Mouse (Mus musculus) kidney, postnatal 14 days (tissue): Measurements from ENCODE around the gene Tacc2.

Experiments used
- DNase-seq: peaks from one replicate; pipeline ENCODE4 v3.0.0; 2022; ENCODE audit warnings: mixed read lengths

The Tacc2 gene

DNA sequence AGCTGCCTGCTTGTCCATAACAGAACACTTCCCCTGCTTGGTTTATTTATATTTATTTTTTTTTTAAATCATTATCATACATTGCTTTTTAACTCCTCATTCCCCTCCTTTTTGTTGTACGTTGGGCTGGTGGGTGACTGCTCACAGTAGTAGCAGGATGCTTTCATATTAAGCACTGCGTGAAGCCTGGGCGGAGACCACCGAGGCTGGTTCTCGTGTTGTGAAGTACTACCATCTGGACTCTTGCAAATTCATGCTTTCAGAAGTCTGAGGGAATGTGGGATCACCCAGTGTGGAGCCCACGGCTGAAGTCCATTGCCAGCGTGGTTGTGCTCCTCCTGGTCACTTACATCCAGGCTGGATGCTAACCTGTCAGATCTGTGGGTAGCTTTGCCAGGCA is 154.6 kb downstream of the Tacc2 start:
- no peak for DNase-seq

DNA sequence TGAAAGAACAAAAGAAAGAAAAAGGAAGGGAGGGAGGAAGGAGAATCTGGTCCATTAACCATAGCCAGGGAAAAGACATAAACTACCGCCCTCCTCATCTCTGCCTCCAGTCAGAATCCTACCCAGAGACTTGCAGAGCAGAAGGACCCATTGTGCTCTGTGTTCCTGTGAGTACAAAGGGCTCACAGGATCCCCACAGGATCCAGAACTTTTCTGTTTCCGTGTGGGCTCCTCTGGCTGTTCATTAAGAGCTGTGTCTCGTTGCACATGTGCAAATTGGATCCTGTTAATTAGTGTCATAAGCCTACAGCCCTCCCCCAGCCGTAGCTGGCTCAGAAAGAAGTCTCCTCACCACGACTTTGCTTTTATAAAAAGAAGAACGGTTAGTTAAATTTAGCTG is 155.7 kb downstream of the Tacc2 start:
- peak; percentile 67 for DNase-seq

DNA sequence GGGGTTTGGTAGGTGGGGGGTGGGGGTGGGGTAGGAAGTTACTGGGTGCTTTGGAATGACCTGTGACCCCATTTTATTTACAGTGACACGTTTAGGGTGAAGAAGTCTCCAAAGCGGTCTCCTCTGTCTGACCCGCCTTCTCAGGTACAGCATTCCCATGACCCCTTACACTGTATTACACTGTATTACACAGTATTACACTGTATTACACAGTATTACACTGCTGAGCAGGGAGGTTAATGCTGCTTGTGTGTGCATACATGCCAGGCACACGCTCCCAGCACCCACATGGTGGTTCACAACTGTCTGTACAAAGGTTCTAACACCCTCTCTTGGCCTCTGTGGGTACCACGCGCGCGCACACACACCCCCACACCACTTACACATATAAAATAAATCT is 156.2 kb downstream of the Tacc2 start:
- DNase-seq: no peak

DNA sequence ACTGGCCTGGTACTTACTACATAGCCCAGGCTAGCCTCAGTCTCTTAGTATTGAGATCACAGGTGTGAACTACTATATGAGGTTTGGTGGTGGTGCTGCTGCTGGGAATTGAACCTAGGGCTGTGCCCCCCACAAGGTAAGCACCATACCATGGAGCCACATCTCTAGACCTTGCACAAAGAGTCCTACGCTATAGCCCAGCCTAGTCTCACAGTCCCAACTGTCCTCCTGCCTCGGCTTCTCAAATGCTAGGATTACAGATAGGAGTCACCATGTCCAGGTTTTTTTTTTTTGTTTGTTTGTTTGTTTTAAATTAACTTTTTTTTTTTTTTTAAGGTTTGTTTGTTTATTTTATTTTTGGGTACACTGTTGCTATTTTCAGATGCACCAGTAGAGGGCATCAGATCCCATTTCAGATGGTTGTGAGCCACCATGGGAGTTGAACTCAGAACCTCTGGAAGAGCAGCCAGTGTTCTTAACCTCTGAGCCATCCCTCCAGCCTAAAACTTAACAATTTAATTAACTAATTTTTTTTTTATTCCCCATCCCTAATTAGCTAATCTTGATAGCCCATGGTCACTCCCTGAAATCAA is 157.1 kb downstream of the Tacc2 start:
- DNase-seq: no peak

DNA sequence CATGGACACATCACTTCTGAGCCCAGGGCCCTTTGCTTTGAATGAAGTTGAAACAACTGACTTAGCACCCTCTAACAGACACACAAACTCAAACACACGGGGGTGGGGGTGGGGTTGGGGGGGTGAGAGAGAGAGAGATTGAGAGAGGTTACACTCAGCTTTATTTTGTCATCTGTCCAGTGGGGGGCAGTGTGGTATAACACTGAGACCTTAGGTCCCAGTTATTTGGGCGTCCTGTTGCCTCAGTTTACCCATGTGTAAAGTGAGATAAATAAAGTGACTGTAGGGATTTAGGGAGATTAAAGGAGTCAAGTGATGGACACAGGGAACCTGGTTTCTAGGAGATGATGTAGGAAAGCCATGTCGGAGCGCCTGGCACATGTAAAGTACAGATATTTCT is 163.9 kb downstream of the Tacc2 start:
- no peak for DNase-seq

DNA sequence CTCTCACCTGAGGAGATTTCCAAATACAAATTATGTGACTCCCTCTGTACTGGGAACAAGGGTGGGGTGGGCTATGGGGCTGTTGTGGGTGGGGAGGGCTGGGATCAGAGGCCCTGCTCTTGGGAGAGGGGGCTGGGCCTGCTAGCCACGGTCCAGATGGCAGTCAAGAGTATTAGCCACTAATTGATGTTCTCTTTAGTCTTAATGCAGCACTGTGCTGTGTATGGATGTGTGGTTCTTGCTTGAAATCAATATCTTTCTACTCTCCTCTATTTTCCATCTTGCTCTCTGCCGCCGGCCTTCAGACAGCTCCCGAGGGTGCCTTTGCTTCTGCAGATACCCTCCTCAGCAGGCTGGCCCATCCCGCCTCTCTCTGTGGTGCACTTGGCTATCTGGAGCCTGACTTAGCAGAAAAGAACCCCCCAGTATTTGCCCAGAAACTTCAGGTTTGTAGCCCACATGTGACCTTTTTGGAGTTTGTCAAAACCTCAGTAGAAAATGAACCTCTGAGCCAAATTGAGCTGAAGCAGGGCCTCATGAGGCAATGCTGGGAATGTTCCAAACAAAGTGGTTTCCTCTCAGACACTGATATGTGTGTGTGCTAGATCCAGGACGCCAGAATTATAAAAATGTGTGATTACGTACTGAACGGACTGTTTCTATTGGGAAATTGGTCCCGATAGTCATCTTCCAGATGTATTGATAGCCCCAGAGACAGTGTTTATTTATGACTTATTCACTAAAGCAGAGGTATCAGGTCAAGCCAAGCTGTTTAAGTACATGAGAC is 166.2 kb downstream of the Tacc2 start:
- no peak for DNase-seq

DNA sequence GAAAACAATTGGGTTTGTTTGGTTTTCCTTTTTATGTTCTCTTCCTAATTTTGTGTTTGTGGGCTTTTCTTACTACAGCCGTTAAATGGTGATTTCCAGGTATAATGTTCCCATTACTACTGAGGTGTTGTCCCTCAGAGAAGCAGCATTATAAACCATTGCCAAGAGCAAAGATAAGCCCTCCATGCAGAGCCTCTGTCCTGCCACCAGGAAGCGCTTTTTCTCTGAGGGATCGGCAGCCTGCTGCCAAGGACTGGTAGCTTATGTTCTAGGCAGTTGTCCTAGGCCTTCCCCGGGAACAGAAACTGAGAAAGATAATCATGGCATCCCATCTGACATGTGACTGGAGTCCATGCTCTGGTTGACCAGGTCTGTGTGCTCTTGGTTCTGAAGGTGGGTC is 171.9 kb downstream of the Tacc2 start:
- no peak for DNase-seq

DNA sequence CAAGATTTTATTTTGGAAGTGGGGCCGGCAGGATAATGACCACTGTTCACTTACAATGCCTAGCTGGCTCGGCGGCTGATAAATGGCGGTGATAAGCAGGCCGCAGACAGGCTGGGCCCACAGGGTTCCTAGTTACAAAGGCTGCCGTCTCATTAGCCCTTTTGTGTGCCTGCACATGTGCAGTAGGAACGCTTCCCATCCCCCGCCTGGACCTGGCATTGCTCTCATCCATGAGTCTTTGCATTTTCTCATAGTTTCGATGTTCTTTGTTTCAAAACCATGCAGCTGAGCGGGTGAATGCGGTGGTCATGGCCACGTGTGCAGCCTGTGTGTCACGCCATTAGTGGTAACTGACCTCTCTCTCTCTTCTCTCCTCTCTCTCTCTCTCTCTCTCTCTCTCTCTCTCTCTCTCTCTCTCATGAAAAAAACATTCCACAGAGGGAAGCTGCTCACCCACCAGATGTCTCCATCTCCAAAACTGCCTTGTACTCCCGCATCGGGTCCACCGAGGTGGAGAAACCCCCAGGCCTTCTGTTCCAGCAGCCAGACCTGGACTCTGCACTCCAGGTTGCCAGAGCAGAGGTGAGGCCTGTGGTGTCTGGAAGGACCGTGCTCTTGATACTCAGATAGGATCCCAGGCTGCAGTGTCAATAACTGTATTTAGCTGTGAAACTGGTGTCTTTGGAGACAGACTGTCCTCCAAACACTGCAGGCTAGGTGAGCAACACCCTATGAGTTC is 173.7 kb downstream of the Tacc2 start:
- DNase-seq: no peak

DNA sequence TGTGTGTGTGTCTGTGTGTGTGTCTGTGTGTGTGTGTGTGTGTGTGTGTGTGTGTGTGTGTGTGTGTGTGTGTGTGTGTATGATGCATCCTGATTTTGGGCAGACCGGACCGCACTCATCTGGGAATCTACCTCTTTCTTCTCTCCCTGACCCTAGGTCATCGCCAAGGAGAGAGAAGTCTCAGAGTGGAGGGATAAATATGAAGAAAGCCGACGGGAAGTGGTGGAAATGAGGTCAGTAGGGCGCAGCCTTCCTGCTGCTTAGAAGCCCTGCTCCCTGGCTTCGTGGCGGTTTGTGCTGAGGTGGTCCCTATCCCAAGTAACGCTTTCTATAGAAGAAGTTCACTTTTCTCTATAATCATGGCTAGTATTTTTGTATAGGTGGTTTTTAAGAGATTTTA is 174.4 kb downstream of the Tacc2 start:
- no peak for DNase-seq

DNA sequence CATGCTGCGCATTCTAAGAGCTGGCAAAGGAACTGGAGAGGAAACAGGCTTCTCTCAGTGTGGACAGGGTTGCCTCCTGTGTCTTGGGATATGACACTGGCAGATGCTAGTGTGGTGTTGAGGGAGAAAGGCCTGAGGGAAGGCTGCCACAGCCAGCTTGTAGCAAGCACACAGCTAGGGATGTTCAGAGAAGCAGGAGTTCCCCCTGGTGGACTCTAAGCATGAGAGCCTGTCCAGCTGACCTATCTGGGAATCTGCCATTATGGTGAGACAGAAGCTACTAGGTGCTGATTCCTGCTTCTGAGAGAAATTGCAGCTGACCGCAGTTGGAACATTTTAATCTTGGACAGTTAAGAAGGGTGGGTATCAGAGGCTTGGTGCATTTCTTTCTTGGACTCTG is 177.6 kb downstream of the Tacc2 start:
- DNase-seq: peak; percentile 36

DNA sequence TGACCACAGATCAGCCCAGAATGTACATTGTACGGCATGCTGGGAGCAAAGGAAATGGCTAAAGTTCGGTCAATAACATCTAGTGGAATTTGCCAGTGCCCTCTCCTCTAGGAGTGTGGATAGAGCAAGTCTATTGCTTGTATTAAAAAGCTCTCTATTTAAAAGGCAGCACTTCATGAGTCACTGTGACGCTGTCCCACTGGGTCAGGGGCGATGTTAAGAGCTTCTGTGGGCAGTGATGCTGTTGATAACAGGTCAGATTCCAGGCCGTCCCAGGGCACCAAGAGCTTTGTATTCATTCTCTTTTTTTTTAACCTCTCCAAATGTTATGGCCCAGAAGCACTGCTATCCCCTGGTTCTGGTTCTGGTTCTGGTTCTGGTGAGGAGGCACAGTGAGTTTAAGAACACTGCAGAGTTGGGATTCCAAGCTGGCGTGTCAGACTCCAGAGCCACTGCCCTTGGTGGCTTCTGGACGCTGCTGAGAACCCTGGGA is 179.2 kb downstream of the Tacc2 start:
- DNase-seq: no peak

DNA sequence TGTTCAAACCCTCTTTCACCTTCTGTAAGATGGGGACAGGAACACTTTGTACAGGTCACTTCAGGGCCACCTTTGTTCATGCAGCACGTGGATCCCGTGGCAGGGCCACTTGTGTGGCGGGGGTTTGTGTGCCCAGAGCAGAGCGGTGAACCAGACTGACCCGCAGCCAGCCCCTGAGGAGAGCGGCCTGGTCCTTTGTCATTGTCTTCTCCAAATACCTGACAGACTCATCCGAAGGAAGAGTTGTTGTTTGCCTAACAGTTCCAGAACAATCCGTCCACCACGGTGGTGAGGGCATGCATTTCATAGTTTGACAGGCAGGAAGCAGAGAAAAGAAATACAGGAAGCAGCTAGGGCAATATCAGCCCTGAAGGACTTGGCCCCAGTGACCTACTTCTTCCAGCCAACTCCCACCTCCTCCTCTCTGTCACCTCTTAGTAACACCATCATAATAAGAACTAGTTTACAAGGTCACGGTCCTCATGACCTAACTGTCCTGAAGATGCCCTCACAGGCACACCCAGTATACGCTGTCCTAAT is 180.2 kb downstream of the Tacc2 start:
- peak; percentile 37 for DNase-seq

DNA sequence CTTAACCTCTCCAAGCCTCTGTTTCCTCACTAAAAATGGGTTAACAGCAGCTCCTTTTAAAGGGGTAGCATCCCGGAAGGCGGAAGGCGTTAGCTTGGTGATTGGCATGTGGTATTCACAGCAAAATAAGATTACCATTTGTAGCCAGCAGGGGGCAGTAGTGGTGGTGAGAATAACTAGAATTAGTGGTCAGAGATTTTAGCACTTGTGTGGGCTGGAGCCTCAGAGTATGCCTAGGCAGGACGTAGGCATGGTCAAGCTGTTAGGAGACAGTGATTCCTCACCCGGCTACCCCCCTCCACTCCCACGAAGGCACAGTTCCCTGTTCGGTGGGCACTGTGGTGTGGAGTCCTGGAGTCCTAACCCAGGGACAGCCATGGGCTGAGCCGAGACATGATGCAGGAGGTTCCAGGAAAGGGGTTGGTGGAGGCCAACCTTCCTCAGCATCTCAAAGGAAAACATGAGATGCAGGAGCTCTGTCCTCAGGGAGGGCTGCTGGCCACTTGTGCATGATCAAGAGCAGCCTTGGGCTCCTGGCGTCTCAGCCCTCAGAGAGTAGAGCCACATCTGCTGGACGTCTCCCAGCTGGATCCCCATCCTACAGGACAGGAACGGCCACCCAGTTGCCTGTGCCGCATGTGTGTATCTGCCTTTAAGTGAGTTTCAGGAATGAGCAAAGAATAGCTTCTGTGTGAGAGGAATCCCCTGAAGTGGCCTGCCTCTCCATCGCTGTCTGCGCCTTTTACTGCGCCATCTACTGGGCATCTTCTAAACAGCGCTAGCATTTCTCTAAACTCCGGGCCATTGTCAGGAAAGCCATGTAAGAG is 185.0 kb downstream of the Tacc2 start:
- DNase-seq: peak; percentile 77

DNA sequence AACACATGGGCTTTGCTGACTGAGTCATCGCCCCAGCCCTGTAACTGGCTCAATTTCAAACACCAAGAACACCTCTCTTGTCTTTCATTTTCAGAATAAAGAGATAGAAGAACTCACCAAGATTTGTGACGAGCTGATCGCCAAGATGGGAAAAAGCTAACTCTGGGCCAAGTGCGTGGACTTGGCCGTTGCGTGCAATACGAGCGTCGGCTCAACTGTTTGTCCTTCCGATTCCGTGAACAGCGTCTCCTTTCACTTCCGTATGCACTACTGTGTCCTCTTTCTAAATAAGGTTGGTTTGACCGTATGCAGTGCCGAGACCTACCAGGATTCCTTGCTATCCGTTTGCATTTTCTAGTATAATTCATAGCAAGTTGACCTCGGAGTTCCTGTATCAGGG is 186.9 kb downstream of the Tacc2 start:
- DNase-seq: no peak

DNA sequence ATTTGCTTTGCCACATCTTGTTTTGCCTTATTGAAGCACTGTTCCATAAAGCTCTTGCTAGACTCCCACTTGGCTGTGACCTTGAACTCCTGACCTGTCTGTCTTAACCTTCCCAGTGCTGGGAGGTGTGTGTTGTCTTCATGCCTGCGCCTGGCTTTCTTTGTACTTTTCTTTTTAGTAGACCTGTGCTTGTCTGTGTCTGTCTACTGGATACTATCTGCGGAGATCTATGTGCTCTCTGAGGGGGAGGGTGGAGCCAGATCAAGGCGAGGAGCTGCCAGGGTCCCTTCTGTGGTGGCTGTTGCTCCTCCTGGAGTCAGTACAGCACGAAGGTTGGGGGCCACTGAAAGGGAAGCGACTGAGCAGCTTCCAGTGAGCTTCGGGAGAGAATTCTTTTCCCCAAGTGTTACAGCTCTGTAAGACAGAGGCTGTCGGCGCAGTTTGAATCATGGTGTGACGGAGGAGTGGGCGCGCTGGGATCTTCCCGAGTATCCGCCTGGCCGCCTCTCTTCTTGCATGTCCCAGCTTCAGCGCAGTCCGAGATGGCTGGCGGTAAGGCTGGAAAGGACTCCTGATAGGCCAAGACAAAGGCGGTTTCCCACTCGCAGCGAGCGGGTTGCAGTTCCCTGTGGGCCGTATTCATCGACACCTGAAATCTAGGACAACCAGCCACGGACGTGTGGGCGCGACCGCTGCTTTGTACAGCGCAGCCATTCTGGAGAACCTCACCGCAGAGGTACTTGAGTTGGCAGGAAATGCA is 189.4 kb downstream of the Tacc2 start:
- DNase-seq: no peak

DNA sequence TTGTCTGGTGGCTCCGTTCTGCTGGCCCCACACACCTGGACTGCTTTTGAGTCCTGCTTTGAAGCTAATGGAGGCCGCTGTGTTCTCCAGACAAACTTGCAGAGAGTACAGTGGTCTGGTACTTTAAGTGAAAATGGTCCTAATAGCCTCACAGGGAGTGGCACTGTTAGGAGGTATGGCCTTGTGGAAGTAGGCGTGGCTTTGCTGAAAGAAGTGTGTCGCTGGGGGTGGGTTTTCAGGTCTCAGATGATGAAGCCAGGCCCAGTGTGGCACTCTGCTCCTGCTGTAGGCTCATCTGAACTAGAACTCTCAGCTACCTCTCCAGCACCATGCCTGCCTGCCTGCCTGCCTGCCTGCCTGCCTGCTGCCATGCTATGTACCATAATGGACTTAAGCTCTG is 190.9 kb downstream of the Tacc2 start:
- no peak for DNase-seq

DNA sequence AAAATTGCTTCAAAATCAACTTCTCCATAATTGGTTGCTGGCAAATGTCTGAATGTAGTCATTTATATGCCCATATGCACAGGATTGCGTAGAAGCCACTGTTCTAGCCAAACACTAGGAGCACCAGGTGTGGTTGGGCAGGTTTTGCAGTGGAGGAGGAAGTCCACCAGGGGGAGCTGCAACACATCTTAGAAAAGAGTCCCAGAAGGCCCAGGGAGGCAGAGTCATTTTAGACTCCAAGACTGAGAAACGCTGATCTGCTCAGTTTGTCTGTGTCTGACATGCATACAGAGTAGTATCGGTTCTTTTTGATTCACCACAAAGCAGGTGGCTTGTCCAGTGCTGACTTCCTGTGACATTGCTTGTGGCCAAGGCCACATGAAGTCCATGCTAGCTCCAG is 193.5 kb downstream of the Tacc2 start:
- peak; percentile 84 for DNase-seq

DNA sequence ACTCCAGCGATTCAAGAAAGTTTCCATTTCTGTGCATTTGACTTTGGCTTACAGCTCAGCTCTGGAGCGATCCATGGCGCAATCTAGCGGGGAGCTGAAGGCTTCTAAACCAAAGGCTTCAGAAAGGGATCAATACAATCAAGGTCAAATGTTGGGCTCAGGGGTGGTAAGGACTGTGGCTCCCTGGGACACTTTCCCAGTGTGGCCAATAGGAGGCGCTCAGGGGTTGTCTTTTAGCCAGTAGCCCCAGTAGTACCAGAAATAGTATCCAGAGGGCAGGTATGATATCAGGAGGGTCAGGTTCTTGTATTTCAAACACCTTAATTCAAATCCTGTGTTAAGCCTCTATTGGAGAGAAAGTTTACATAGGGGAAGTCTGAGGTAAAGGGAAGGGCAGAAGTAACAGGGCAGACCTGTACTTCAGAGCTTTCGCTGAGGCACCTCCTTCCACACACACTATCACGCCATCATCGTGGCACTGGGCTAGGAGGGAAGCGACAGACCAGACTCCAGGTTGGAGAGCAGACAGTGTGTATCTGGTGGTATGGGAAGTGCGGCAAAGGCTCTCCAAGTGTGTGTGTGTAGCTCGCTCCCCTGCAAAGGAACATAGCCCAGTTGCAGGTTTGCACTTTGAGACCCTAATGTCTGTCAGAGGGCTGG is 196.1 kb downstream of the Tacc2 start:
- peak; percentile 53 for DNase-seq

DNA sequence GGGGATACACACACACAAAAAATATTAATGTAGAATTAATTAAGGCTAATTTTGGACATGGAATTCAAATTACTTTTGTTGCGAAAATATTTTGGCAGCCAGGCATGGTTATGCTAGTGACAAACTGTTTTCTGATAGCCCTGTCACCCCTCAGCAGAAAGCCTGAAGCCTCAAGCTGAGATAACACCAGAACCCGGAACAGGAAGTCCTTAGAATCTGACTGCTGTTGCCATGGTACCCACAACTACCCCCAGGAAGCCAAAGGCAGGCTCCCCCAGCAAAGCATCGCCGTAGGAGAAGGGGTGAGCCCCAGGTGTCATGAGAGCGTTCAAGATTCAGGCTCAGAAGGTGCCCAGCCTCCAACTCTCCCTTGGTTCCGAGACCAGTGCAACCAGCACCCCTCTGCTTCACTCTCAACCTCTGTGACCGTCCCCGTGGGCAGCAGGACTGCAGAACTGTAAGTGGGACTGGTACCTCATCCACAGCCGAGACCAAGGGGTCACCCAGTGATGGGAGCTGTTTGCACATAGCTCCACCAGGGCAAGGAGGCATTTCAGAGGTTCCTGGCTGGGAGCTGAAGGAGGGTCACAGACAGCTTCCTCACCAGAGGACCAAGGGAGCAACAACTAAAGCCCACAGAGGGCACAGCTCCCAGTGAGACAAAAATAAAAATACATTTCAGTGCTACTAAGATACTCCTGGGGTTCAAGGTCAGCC is 196.8 kb downstream of the Tacc2 start, which contains the start of gene Btbd16:
Gene Btbd16 (plus strand): TSS at position 156 of the 717 bp plus-strand sequence.
- DNase-seq: no peak

DNA sequence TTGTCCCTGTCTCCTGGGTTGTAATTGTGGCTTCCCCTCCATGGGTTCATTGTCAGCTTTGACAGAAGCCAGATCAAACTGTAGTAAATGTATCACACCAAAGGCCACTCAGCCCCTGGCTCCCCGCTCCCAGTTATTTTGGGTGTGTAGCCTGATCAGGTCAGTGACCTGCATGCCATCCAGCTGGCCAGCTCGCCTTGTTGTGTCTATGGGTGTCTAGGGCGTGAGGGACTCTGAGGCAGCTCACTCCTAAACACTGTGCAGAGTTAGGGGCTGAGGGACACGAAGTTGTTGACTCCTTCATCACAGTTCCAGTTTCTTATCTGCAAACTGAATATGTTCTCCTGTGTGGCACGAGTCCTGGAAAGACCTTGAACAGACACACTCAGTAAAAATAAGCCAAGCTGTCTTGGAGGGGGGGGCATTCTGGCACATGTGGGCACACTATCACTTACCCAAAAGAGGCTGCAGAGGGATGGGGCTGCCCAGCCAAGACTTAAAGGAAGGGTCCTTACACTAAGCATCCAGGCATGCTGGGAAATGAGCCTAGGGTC is 203.7 kb downstream of the Tacc2 start:
- DNase-seq: no peak
